Mouse (Mus musculus) megakaryocyte, embryonic 14.5 days (primary cell): ENCODE data around the gene Vps37b.

ENCODE experiments used
- FLI1 ChIP-seq: IDR thresholded peaks from 2 replicates; pipeline ENCODE4 v1.6.1; 2012; ENCODE audit warnings: low read length, inconsistent platforms, mixed read lengths
- GATA1 ChIP-seq: IDR thresholded peaks from 3 replicates; pipeline ENCODE4 v1.6.1; 2012; ENCODE audit warnings: mixed read lengths, low read length, inconsistent platforms, borderline replicate concordance

DNA sequence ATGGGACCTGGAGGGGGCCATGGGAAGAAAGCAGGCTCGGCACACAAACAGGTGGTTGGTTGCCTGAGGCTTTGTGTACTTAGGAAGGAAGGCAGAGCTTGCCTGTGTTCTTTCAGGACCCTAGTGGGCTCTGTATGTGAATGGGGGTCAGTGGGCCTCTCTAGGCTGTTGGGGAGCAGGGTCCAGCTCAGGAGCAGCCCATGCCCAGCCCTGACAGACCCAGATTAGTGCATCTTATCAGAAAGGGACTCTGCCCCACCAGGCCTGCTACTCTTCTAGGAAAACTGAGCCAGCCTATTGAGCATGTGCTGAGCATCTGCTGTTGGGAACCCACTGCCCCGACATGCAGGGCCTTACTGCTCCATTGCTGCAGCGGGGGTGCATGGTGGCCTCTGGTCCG is 44.6 kb downstream of the Vps37b start:
- TF ChIP-seq GATA1: no peak
- TF ChIP-seq FLI1: no peak
